Mouse (Mus musculus) fat pad, adult 2 months (tissue): ENCODE results near the gene Ddx50.
A peak's percentile ranks its signal among the peaks of the same experiment; 100 is the strongest.
"Not testable (repeated sequence)": the region's sequence is repeated elsewhere in the genome, so short reads cannot be mapped to it uniquely, and the experiment has no call there.

Experiments used
- DNase-seq: peaks from one replicate; pipeline ENCODE4 v3.0.0-alpha.2; 2011; ENCODE audit warnings: low read depth, low spot score; ENCODE audit errors: extremely low read depth

Gene Ddx50

DNA sequence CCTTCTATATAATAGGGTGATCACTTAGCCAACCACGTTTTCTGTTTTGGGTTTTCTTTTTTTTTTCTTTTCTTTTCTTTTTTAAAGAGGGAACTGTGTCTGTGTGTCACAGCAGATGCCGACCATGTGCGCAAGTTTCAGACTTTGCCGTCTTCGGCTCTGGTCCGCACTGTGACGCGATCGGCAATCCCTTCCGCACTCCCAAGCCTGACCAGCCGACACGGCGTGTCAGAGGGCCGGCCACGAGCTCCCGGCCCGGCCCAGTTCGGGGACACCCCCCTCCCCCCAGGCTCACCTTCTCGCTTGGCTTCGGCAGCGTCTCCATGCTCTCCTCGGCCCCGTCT is 49.2 kb downstream of the Ddx50 start:
- no peak for DNase-seq

DNA sequence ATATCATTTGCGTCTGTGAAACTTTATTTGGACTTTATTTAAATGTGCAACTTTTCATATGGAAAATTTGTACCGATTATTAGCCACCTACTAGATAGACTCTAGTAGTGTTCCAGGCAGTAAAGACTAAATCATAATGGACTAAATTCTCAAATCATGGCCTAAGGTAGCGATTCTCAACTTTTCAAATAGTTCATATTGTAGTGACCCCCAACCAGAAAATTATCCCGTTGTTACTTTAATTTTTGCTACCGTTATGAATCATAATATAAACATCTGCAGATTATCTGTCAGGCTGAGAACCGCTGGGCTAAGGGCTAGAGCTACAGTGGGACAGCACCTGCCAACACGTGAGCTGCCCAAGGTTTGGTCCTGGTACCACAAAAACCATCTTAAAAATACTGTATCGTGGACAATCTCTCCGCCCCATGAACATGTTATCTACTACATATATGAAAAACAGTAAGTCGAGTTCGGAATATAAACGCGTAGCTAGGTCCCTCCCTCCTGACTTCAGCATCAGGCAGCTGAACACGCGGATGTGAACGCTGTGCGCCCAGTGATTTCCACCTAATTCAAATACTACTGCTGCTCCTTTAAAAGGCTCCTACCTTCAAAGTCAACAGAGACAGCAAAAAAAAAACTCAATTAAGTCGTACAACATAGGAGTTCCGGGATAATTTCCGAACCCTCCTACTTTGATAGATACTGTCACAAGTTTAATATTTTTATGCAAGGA is 49.8 kb downstream of the Ddx50 start:
- no peak for DNase-seq

DNA sequence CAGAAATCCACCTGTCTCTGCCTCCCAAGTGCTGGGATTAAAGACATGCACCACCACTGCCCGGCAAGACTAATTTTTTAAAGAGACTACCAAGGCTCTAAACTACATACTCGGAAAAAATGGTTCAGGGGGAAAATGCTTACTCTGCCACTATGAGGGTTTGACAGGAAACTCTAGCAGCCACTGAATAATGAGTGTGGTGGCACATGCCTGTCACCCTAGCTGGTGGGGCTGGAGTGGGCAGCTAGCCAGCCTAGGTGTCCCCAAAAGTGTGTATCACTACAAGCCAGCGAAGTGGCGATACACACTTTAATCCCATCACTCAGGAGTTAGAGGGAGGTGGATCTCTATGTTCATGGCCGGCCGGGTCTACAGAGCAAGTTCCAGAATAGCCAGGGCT is 51.0 kb downstream of the Ddx50 start:
- DNase-seq = no peak

DNA sequence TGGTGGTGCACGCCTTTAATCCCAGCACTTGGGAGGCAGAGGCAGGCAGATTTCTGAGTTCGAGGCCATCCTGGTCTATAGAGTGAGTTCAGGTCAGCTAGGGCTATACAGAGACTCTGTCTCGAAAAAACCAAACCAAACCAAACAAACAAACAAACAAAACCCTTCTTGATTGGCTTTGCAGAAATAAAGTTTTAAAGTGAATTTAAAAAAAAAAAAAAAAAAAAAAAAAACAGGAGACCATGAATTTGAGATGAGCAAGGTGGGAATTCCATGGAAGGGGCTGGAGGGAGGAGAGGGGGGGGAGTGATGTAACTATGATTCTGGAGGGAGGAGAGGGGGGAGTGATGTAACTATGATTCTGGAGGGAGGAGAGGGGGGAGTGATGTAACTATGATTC is 51.7 kb downstream of the Ddx50 start:
- DNase-seq = not testable (repeated sequence)

DNA sequence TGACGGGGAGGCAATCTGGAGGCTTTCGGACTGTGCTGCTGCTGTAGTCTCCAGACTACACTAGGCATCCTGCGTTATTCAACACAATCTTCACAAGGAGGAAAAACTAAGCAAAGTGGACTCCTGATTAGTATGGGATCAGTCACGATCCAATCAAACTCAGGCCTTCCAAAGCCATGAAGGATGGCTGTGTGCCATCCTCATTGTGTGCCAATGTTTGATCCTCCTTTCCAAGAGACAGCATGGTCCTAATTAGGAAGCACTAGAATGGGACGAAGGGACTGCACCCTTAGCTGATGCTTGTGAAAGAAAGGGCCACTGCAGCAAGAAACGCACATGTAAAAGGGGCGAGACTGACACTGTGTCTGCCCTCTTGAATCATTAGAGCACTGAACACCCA is 58.5 kb downstream of the Ddx50 start:
- no peak for DNase-seq

DNA sequence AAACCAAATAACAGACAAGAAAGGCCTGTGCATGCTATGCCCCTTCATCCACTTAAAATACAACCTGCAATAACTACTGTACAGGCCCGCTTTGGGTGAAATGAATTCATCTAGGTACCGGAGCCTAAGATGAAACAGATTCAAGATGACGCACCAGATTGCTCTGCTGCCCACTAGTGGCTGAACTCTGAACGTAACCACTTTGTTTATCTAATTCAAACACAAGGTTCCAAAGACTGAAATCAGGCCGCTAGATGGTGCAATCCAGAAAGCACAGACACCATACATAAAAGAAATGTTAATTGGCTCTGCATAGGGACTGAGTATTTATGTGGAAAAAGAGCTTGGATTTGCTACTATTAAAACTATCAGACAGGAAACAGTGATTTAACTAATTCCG is 60.8 kb downstream of the Ddx50 start:
- DNase-seq = peak; percentile 39

DNA sequence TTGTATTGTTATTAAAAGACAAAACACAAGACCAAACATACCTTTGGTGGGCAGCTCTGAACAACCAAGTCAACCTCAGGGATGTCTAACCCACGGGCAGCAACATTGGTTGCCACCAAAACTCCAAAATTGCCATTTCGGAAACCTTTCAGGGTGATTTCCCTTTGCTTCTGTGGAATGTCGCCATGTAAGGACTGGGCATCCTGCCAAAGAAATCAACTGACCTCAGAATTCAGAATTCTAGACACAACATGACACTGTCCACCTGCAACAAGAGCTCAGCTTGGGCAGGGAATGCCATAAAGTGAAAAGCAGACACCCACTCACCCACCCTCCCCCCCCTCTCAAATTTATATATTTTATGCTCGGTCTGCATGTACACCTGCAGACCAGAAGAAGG is 62.4 kb downstream of the Ddx50 start:
- DNase-seq = no peak

DNA sequence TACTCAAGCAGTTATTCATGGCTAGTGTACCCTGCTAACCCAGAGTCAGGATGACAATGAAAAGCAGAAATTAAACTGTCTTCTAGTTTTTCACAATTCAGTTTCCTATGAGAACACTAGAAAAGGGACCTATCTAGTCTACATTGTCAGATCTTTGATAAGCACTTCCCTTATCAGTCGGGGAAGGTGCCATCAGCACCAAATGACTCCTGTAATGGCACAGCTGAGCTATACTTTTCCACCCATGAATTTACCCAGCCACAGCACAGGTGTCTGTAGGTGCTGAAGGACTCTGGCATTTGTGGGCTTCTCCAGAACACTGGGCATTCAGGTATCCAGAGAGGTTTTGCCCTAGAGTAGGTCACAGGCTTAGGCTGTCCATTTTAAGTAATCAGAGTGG is 67.8 kb downstream of the Ddx50 start:
- DNase-seq = no peak

DNA sequence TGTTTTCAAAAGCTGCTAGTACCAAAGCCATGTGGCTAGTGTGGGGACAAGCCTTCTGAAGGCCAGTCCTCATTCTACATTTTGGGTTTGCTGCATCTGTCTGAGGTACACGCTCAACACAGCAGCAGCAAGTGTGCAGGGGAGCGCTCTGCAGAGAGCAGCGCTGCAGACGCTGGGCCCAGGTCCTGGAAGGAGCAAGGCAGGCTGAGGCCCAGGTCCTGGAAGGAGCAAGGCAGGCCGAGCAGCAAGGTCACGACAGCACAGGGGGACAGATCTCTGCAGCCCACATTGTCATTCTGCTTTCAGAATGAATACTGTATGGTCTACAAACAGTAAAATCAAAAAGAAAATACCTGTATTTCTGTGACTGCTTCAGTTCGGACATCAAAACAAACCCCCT is 68.3 kb downstream of the Ddx50 start:
- no peak for DNase-seq

DNA sequence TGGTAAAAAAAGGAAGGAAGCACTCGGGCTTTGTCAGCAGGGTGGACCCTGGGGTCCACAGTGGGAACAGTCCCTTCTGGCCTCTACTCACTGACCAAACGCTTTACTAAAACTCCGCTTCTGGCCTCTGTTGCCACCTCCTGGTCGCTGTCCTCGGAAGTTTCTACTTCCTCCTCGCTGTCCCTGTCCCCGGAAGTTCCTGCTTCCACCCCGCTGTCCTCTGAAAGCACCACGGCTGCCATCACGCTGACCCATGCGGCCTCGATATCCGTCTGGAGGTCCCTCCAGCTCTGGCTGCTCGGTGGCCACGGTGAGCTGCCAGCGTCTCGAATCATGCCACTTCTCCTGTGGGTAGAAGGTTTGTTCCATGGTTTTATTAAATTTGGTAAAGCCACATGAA is 68.8 kb downstream of the Ddx50 start:
- no peak for DNase-seq

DNA sequence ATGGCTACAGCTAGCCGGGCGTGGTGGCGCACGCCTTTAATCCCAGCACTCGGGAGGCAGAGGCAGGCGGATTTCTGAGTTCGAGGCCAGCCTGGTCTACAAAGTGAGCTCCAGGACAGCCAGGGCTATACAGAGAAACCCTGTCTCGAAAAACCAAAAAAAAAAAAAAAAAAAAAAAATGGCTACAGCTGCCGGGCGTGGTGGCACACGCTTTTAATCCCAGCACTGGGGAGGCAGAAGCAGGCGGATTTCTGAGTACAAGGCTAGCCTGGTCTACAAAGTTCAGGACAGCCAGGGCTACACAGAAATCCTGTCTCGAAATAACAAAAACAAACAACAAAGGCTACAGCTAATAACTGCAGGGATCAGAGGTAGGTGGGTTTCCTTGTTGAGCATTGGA is 71.9 kb downstream of the Ddx50 start:
- not testable (repeated sequence) for DNase-seq

DNA sequence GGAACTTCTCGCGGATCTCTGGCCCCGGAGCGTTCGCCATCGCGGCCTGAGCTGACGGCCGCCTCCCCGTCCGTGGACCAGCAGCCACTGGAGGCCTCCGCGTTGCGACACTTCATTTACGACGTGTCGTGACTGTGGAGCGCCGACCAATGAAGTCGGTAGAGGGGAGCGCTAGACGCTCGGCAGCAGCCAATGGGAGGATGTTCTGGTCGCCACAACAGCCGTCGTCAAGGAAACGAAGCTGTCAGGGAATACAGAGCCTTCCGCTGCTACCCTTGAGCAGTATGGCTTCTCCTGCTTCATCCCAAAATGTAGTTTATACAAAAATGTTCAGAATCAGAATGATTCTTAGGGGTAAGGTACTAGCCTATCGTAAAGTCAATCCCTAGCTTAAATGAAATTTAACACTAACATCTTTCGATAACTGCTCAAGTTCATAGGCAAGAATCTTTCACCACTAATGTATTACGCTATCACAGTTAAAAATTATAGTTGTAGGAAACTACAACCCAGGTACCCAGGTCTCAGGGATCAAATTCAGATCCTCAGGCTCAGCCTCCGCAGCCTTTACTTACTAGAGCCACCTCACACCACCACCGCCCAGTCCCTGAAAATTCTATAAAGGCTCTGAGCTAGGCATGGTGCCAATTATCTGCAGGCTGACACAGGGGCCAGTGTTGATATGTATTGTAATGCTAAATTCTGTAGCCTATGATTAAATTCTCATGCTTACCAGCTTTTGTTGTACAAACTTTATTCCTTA is 72.5 kb downstream of the Ddx50 start, which contains the start of gene Kif1bp:
Gene Kif1bp, minus strand, starts transcription at position 120 of the 763 bp plus-strand sequence.
- DNase-seq = peak; percentile 86

DNA sequence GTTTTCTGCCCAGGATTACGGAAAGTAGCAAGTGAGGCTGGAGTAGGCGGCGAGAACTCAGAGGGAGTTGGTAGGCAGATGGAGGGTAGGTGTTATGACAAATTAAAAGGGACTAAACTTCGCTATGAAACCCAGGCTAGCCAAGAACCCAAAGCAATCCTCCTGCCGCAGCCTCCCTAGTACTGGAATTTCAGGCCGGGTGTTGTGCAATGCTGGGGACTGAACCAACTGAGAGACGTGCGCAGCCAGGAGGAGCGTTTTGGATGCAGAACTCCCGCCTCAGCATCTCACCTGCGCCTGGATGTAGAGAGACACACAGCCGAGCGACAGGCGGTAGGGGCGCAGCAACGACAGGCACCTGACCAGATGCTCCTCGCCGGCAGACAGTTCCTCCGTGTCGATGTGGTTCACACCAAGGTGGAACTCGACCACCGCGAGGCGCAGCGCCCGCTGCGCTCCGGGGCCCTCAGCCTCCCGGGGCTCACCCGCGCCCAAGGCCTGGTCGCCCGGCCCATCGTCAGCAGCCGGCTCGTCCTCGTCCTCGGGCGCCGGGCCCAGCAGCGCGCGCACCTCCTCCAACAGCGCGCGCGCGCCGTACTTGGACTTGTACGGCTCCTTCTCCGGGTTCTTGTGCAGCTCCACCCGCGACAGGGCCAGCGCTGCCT is 73.2 kb downstream of the Ddx50 start:
- no peak for DNase-seq

DNA sequence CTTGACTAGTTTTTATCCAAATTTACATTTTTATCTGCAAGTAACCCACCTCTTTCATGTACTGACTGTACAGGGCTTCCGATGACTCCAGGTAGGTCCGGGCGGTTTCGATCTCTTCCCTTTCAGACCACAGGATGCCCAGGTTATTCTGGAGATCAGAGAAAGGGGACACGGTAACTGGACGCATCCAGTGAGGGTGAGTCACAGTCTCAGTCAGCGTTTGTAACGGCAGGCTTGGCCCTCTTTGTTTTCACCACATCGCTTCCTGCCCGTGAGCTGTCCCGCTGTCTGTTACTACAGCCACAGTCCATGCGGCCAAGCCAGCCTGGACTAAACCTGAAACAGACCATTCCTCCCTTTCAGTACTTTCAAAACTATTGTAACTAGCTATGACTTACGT is 76.0 kb downstream of the Ddx50 start:
- no peak for DNase-seq

DNA sequence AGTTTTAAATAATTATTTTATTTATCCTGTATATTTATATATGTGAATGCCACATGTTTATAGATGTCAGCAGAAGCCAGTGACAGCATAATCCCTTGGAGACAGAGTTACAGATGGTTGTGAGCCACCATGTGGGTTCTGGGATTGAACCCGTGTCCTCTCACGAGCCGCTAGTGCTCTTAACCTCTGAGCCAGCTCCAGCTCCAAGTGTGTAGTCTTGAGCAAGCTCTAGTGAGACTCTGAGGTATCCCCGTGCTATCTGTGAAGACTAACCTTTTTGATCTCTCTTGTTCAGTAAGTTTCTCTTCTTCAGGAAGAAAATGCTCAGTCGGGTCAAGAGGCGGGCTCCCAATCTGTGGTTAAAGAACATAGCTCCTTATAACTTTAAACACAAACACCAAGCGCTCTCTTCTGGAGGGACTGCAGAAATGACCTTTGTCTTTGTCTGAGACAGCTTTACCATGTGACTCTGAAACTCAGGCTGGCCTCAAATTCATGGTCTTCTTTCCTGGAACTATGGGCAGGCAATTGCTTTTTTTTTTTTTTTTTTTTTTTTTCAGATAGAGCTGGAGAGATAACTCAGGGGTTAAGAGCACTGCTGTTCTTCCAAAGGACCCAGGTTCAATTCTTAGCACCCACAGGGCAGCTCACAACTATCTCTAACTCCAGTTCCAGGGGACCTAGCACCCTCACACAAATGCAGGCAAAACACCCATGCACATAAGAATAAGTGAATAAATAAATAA is 80.7 kb downstream of the Ddx50 start:
- DNase-seq = no peak

DNA sequence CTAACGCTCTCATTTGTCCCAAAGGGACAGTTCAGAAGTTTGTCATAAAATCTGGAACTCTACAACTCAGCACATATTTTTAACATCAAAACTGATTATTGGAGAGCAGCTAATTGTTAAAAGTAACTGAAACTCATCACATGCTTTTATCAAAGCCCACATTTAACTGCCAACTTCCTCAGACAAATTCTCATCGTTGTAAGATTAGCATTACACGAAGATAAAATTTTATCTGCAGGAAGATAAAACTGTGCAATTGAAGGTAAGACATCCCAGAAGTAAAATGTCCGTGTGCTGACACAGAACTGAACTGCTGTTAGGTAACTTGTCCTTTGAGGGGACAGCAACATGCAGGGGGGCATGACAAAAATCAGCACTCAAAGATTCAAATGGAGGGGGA is 82.2 kb downstream of the Ddx50 start:
- DNase-seq = no peak
